Mouse (Mus musculus) left cerebral cortex, adult 6 months (tissue): ENCODE measurements around the gene Gpr33. TPM values are rescaled to one million over a fixed set of nuclear protein-coding genes. Genes with fewer than 3 reads are reported as not detected.

Source experiments
- long read RNA-seq, 2 experiments: library from polyadenylated mRNA; unstranded; transcript quantifications; one replicate each; pipeline ENCODE4 v2.0.0; 2019 to 2020
- polyA plus RNA-seq: library from polyadenylated mRNA; unstranded; fragments of <200 nt; fragmentation: Nextera tagmentation; gene quantifications from 2 replicates; pipeline ENCODE4 v1.2.3, GENCODE M21; 2021

Gpr33 gene
- not detected in 2 replicates for polyA plus RNA-seq
- long read RNA-seq, experiment 1, result 0 reads
- long read RNA-seq, experiment 2, result 0 reads

GRCm38 (mm10) chr12:52027963-52028362 is at the start of gene Gpr33:
Gpr33 (minus strand) TSS chr12:52028063.

GRCm38 (mm10) chr12:52005877-52006632 is 21.8 kb downstream of the Gpr33 start, which contains the start of gene Dtd2:
Dtd2 (minus strand) TSS chr12:52006501.

Other genes with a start within 250 kb of the Gpr33 start
- 12.5 and 15.7 TPM in 2 replicates for gene Hectd1, start 198.5 kb downstream of the Gpr33 start, polyA plus RNA-seq
- 0.94 and 1.2 TPM in 2 replicates for gene Heatr5a, start 56.7 kb downstream of the Gpr33 start, polyA plus RNA-seq
- gene Dtd2, start 21.6 kb downstream of the Gpr33 start, polyA plus RNA-seq, result 15.3 and 19.3 TPM in 2 replicates
- gene Nubpl, start 69.7 kb upstream of the Gpr33 start, polyA plus RNA-seq, result 3.6 and 3.8 TPM in 2 replicates